24 mouse cellular contexts compared by ENCODE assay signal in the genomic region with DNA sequence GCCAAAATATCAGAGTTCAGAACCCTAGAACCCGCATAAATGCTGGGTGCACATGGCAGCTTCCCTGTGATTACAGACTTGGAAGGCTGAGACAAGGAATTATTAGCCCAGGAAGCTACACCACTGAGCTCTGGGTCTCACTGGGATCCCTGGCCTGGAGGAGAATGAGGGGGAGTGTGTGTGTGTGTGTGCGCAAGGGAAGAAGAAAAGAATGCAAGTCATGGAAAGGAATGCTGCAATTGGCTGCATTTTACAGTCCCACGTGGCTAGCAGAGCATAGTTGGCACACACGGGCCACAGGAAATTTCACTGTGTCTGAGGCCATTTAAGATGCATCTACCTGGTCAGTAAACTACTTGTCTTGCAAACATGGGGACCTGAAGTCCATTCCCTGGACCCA. TPM values are rescaled to one million over a fixed set of nuclear protein-coding genes. Genes with fewer than 3 reads are reported as not detected.
"Had no signal": no experiment of that assay in that cellular context is flagged by ENCODE, and none has a peak within 500 bp of the region (broad histone marks: within the 10 kb centered on the region; RNA-seq: fewer than 3 reads in every experiment).

No protein-coding gene starts in this region.

- H3K27ac ChIP-seq: hindbrain, postnatal 0 days; limb, embryonic 13.5 days; liver, embryonic 13.5 days; lung, embryonic 15.5 days; midbrain, embryonic 10.5 days; midbrain, embryonic 13.5 days; neural tube, embryonic 13.5 days; stomach, embryonic 15.5 days had no signal

- H3K36me3 ChIP-seq: limb, embryonic 13.5 days; liver, embryonic 13.5 days; lung, embryonic 15.5 days; midbrain, embryonic 10.5 days; midbrain, embryonic 13.5 days; neural tube, embryonic 13.5 days; stomach, embryonic 15.5 days had no signal

- H3K27me3 ChIP-seq: limb, embryonic 13.5 days; liver, embryonic 13.5 days; lung, embryonic 15.5 days; megakaryocyte, embryonic 14.5 days; midbrain, embryonic 13.5 days; neural tube, embryonic 13.5 days; stomach, embryonic 15.5 days had no signal

- H3K4me3 ChIP-seq: limb, embryonic 13.5 days; liver, embryonic 13.5 days; lung, embryonic 15.5 days; megakaryocyte, embryonic 14.5 days; midbrain, embryonic 10.5 days; midbrain, embryonic 13.5 days; myocyte; neural tube, embryonic 13.5 days; stomach, embryonic 15.5 days had no signal

- H3K4me2 ChIP-seq: limb, embryonic 13.5 days; liver, embryonic 13.5 days; lung, embryonic 15.5 days; midbrain, embryonic 13.5 days; neural tube, embryonic 13.5 days; stomach, embryonic 15.5 days had no signal

- DNase-seq: kidney, adult 9 months; left cerebral cortex, postnatal 4 days; liver, embryonic 13.5 days; lung, postnatal 10 days; lung, postnatal 36 days; retina, postnatal 1 day; right cerebral cortex, postnatal 25 days; spleen, adult 18-20 months; thymus, postnatal 25 days had no signal

- H3K9me3 ChIP-seq: limb, embryonic 13.5 days; liver, embryonic 13.5 days; lung, embryonic 15.5 days; midbrain, embryonic 10.5 days; midbrain, embryonic 13.5 days; neural tube, embryonic 13.5 days; stomach, embryonic 15.5 days had no signal

- H3K9ac ChIP-seq: limb, embryonic 13.5 days; liver, embryonic 13.5 days; lung, embryonic 15.5 days; midbrain, embryonic 13.5 days; neural tube, embryonic 13.5 days; stomach, embryonic 15.5 days had no signal

- H3K4me1 ChIP-seq: liver, embryonic 13.5 days; lung, embryonic 15.5 days; megakaryocyte, embryonic 14.5 days; midbrain, embryonic 10.5 days; midbrain, embryonic 13.5 days; stomach, embryonic 15.5 days had no signal

- ATAC-seq: hindbrain, postnatal 0 days; inflammation-experienced regulatory T-cells, adult 6 months; intestine, embryonic 16.5 days; midbrain, embryonic 13.5 days; midbrain, embryonic 16.5 days had no signal

RNA-seq across cellular contexts. Expression of gene Gm11011, which starts 48.6 kb away (rescaled TPM):
- polyA plus RNA-seq: hindbrain, postnatal 0 days; inflammation-experienced regulatory T-cells, adult 6 months; intestine, embryonic 16.5 days; limb, embryonic 13.5 days; liver, adult 2 months; liver, embryonic 13.5 days; liver, embryonic 16.5 days; lung, embryonic 15.5 days; midbrain, embryonic 10.5 days; midbrain, embryonic 13.5 days; midbrain, embryonic 16.5 days; myocyte; neural tube, embryonic 13.5 days; stomach, embryonic 15.5 days; thymus, postnatal 0 days had no signal
